Mouse (Mus musculus): ENCODE measurements at regions not wholly inside any gene's neighbourhood (a gene's known extent, or its start where the extent isn't known, plus 50 kb on each side); places are given as distances from the start of the nearest gene placed in this dataset.
"Not testable (repeated sequence)": the region's sequence is repeated elsewhere in the genome, so short reads cannot be mapped to it uniquely, and the experiment has no call there.

DNA sequence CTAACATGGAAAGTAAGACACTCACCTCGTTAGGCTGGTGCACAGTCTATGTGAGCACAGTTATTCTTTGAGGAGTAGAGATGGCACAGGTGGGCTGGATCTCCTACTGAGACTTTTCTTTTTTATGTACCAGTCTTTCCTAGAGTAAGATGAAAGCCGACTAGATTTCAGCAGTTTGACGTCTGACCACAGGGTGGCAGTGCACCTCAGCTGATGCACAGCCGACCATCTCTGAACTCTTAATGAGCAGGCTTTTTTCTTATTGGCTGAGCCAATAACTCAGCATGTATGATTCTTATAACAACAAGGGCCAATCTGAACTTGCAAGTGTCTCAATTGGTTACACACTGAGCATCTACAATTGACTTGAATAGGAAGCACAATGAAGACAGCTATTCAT lies 126.6 kb upstream of the Olfr1507 start:
- DNase-seq (ENCODE audit: low spot score in 2 of 2): peak in 1 of 2 experiments; percentile 4

DNA sequence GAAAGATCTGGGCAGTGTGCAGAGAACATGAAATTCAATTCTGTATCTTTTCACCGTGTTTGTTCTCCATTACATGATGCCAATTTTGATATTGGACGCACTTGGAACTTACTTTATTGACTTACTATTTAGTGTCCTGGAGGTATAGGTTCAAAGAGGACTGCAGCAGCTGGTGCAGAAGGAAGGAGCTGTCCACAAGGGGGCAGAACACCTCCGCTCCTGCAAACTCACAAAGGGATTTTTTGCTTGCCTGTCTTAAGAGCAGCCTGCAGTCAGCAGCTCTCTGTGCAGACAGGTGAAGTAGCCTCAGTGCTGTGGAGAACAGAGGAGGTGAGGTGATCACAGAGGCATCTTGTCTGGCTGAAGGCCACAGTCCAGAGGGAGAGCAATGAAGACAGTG lies 84.8 kb upstream of the Olfr1507 start:
- DNase-seq (ENCODE audit: low spot score in 2 of 2): peak; percentile 2 to 11

DNA sequence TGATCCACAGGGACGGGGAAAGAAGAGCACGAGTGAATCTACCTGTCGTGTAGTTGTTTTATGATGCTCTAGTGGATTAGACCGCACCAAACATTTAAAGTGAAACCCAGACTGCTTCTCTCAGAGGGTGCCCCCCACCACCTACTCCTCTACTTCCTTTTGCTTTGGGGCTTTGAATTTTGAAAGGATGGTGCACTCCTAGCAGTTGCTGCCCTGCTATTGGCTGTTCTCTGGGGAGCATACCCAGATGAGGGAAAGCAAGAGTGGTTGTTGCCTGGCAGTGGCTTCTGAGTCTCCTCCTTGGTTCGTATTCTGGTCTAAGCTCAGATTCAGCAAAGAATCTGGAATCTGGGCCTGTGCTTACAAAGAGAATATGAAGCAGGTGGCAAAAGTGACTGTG lies 71.4 kb upstream of the Olfr1507 start:
- no peak for DNase-seq (ENCODE audit: low spot score in 2 of 2)

DNA sequence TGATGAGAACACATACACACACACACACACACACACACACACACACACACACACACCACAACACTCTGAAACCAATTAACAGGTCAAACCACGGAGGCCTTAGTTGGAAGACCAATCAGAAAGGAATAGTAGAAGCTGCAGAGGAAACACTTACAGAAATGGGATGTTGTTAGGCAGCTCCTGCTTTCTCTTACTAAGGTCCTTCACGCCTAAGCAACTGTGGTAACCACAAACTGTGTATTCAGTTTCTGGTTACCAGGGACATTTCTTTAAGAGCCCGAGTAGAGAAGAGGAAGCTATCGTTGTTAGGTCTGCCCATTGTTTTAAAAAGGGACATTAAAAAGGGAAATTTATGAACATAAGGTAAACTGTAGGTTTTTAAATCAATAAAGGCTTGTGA lies 70.1 kb upstream of the Olfr1507 start:
- DNase-seq (ENCODE audit: low spot score in 2 of 2): no peak

DNA sequence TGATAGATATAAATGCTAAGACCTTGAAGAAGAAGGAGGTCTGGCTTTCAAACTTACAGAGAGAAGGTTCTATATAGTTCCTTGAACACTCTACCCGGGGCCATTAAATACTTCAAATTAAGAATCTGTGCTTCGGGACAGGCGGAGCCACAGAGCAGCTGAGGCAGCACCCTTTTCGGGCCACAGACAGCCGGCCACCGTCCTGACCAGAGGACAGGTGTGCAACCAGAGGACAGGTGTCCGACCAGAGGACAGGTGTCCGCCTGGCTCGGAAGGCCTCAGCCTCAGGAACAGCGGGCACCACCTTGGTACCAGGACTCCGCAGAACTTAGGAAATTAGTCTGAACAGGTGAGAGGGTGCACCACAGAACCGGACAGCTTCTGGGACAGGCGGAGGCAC lies 60.8 kb upstream of the Olfr1507 start:
- not testable (repeated sequence) for DNase-seq (ENCODE audit: low spot score in 2 of 2)

DNA sequence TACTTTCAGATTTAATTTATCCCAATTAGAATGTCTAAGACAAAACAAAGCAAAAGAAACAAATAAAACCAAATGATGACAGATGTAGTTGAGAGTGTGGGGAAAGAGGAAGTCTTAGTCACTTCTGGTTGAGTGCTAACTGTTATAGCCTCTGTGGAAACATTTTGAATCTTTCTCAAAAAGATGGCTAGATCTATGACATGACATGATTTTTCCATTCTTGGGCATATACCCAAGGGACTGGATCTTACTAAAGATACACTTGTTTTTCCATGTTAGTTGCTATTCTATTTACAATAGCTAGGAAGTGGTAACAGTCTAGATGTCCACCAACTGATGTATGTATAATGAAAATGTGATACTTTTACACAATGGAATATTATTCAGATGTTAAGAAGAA lies 57.9 kb upstream of the Olfr1507 start:
- no peak for DNase-seq (ENCODE audit: low spot score in 2 of 2)

DNA sequence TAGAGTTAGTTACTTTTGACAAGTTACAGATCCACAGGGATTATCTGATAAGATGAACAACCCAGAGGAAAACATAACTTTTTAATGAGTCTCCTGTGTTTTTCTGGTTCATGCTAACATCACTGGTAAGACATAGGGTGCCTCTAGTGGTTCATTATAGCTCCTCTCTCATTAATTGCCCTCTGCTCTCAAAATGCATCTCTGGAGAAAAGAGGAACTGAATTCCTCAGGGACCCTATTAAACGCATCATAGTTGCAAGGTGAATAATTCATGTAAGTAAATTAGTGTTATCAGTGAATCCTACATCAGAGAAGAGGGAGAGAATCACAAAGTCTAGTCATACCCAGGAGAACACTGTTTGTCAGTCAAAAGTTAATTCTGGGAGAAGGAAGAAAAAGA lies 52.4 kb upstream of the Olfr1507 start:
- no peak for DNase-seq (ENCODE audit: low spot score in 2 of 2)
